Mouse (Mus musculus) midbrain, embryonic 10.5 days (tissue): Measurements from ENCODE around the gene Pdia4. TPM values are rescaled to one million over a fixed set of nuclear protein-coding genes. Genes with fewer than 3 reads are reported as not detected.
"Not testable (repeated sequence)": the region's sequence is repeated elsewhere in the genome, so short reads cannot be mapped to it uniquely, and the experiment has no call there.

ENCODE experiments used
- DNase-seq: peaks from one replicate; pipeline ENCODE4 v3.0.0-alpha.2; 2017; ENCODE audit warnings: low spot score
- H3K27ac ChIP-seq: fragments of 300-500 bp; sonication (generic); replicated peaks from 2 replicates; pipeline ENCODE4 v1.5.1; 2016; ENCODE audit warnings: mild to moderate bottlenecking
- H3K27me3 ChIP-seq: fragments of 300-500 bp; sonication (generic); 2 replicates; pipeline ENCODE4 v1.6.1; 2016; ENCODE audit warnings: low read depth, mild to moderate bottlenecking; ENCODE audit not compliant: poor library complexity, severe bottlenecking
- H3K36me3 ChIP-seq: fragments of 300-500 bp; sonication (generic); 2 replicates; pipeline ENCODE4 v1.6.1; 2016; ENCODE audit warnings: mild to moderate bottlenecking, moderate library complexity
- H3K4me1 ChIP-seq: fragments of 300-500 bp; sonication (generic); 2 replicates; pipeline ENCODE4 v1.6.1; 2016
- H3K4me3 ChIP-seq: fragments of 300-500 bp; sonication (generic); 2 replicates; pipeline ENCODE4 v1.5.1; 2016; ENCODE audit warnings: mild to moderate bottlenecking, moderate library complexity
- H3K9me3 ChIP-seq: fragments of 300-500 bp; sonication (generic); replicated peaks from 2 replicates; pipeline ENCODE4 v1.6.1; 2016; ENCODE audit warnings: mild to moderate bottlenecking
- WGBS: fragments of 180-500 bp; shearing (Covaris S2); methylation state at CpG from one replicate; pipeline ENCODE4 v1.1.7; 2016; 5-methylcytosine and 5-hydroxymethylcytosine counted together
- polyA plus RNA-seq: library from polyadenylated mRNA; unstranded; fragments of >200 nt; fragmentation: Nextera tagmentation; extraction: Ambion mirVana; gene quantifications from 2 replicates; pipeline ENCODE4 v1.2.1, GENCODE M21; 2016

Pdia4 gene
- polyA plus RNA-seq, 1 experiment from 2014 or later: 312 TPM

GRCm38 (mm10) chr6:47771760-47772159, 41.5 kb downstream of the Pdia4 start:
- Histone ChIP-seq H3K4me3 (peak overlapping the region; percentile 34; the same call in 1 of the 2 replicates), H3K27me3 (peaks cover 24% of the 10 kb centered on the region)
- 60% methylated on average over 7 of the region's 19 CpGs for WGBS
- H3K9me3 ChIP-seq, H3K36me3 ChIP-seq, H3K27ac ChIP-seq, DNase-seq, H3K4me1 ChIP-seq: not testable (repeated sequence)

GRCm38 (mm10) chr6:47771113-47771512, 42.1 kb downstream of the Pdia4 start:
- H3K27ac ChIP-seq, H3K9me3 ChIP-seq, H3K4me3 ChIP-seq, H3K4me1 ChIP-seq, DNase-seq, H3K36me3 ChIP-seq: not testable (repeated sequence)
- WGBS: 76% methylated on average over 12 of the region's 12 CpGs
- H3K27me3 ChIP-seq: peaks cover 24% of the 10 kb centered on the region

- not testable (repeated sequence) for H3K4me1 ChIP-seq, DNase-seq, H3K27ac ChIP-seq, H3K9me3 ChIP-seq, H3K36me3 ChIP-seq, H3K4me3 ChIP-seq
- H3K27me3 ChIP-seq: peaks cover 24% of the 10 kb centered on the region
- 62% methylated on average over 4 of the region's 4 CpGs for WGBS
Observed at GRCm38 (mm10) chr6:47769861-47770260, 43.4 kb downstream of the Pdia4 start.

GRCm38 (mm10) chr6:47768520-47768919, 44.7 kb downstream of the Pdia4 start:
- not testable (repeated sequence) for H3K36me3 ChIP-seq, H3K27ac ChIP-seq, DNase-seq, H3K4me3 ChIP-seq, H3K9me3 ChIP-seq, H3K4me1 ChIP-seq
- H3K27me3 ChIP-seq: peaks cover 24% of the 10 kb centered on the region
- WGBS: 58% methylated on average over 4 of the region's 12 CpGs

GRCm38 (mm10) chr6:47767355-47767754, 45.9 kb downstream of the Pdia4 start:
- not testable (repeated sequence) for H3K9me3 ChIP-seq
- WGBS: 58% methylated on average over 9 of the region's 20 CpGs

GRCm38 (mm10) chr6:47762686-47763085, 50.5 kb downstream of the Pdia4 start:
- H3K9me3 ChIP-seq, H3K4me1 ChIP-seq: not testable (repeated sequence)

More at GRCm38 (mm10) chr6:47767355-47767754, 45.9 kb downstream of the Pdia4 start:
- H3K27ac ChIP-seq, H3K4me1 ChIP-seq, H3K36me3 ChIP-seq, H3K4me3 ChIP-seq, DNase-seq: not testable (repeated sequence)
- peaks cover 24% of the 10 kb centered on the region for H3K27me3 ChIP-seq

GRCm38 (mm10) chr6:47759406-47759805, 53.8 kb downstream of the Pdia4 start:
- DNase-seq, H3K4me1 ChIP-seq, H3K27ac ChIP-seq, H3K27me3 ChIP-seq, H3K36me3 ChIP-seq, H3K9me3 ChIP-seq, H3K4me3 ChIP-seq: not testable (repeated sequence)
- WGBS: 82% methylated on average over 15 of the region's 16 CpGs

More at GRCm38 (mm10) chr6:47762686-47763085, 50.5 kb downstream of the Pdia4 start:
- H3K27ac ChIP-seq, H3K27me3 ChIP-seq, DNase-seq, H3K4me3 ChIP-seq, H3K36me3 ChIP-seq: not testable (repeated sequence)
- WGBS: 68% methylated on average over 9 of the region's 10 CpGs

GRCm38 (mm10) chr6:47757849-47758248, 55.4 kb downstream of the Pdia4 start:
- H3K9me3 ChIP-seq, H3K27me3 ChIP-seq, H3K27ac ChIP-seq, H3K4me1 ChIP-seq, DNase-seq, H3K36me3 ChIP-seq: not testable (repeated sequence)
- 7% methylated on average over 20 of the region's 38 CpGs for WGBS
- peak overlapping the region; percentile 42 for H3K4me3 ChIP-seq

- not testable (repeated sequence) for H3K4me1 ChIP-seq, H3K9me3 ChIP-seq
- WGBS: 33% methylated on average over 1 of the region's 22 CpGs
Observed at GRCm38 (mm10) chr6:47757429-47757828, 55.8 kb downstream of the Pdia4 start.

GRCm38 (mm10) chr6:47753144-47753543, 60.1 kb downstream of the Pdia4 start:
- not testable (repeated sequence) for H3K27ac ChIP-seq, H3K9me3 ChIP-seq, DNase-seq, H3K36me3 ChIP-seq, H3K4me1 ChIP-seq, H3K4me3 ChIP-seq, H3K27me3 ChIP-seq
- 8% methylated on average over 16 of the region's 44 CpGs for WGBS

More at GRCm38 (mm10) chr6:47757429-47757828, 55.8 kb downstream of the Pdia4 start:
- H3K27me3 ChIP-seq, H3K27ac ChIP-seq, DNase-seq, H3K36me3 ChIP-seq, H3K4me3 ChIP-seq: not testable (repeated sequence)

GRCm38 (mm10) chr6:47748306-47748705, 64.9 kb downstream of the Pdia4 start:
- not testable (repeated sequence) for H3K27me3 ChIP-seq, H3K9me3 ChIP-seq, DNase-seq, H3K36me3 ChIP-seq, H3K4me1 ChIP-seq, H3K27ac ChIP-seq
- 17% methylated on average over 15 of the region's 25 CpGs for WGBS
- H3K4me3 ChIP-seq: peak overlapping the region; percentile 35; the same call in 1 of the 2 replicates

GRCm38 (mm10) chr6:47747886-47748285, 65.3 kb downstream of the Pdia4 start:
- H3K27ac ChIP-seq, H3K36me3 ChIP-seq, H3K9me3 ChIP-seq, DNase-seq, H3K4me1 ChIP-seq, H3K4me3 ChIP-seq, H3K27me3 ChIP-seq: not testable (repeated sequence)
- WGBS: 73% methylated on average over 4 of the region's 8 CpGs
